Comparison of ENCODE assay signal across 8 mouse cellular contexts in the genomic region with DNA sequence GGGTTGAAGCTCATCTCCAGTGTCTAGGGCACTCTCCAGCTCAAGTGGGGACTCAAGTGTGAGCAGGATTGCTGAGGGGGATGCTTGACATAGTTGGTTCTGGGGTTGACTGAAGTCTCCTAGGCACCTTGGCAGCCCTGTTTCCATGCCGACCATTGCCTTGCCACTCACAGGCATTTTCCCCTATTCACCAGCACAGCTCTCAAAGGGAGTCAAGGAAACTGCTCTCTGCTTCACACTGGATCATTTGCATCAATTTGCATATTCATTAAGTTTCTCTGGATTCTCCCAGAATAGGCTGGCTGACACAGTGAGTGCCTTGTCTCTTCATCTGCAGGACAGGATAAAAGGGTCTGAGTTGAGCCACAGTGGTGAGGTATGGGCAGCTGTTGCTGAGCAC.
DNase-seq lines count a peak whose midpoint lies in the region; ATAC-seq and TF ChIP-seq lines count a peak whose summit lies in the region.

No protein-coding gene starts in this region.

- no peak overlapping the region for H3K9ac ChIP-seq in midbrain, postnatal 0 days (replicated peaks; ENCODE audit: low read length, poor library complexity, severe bottlenecking)

- H3K27ac ChIP-seq in midbrain, postnatal 0 days (ENCODE audit: low read depth, low read length), result peak overlapping the region; percentile 85
- no peak overlapping the region for H3K27ac ChIP-seq in thymus, adult 2 months (ENCODE audit: control insufficient read depth, insufficient read depth, low read length)

- ATAC-seq in midbrain, postnatal 0 days (ENCODE audit: low FRiP score), result peak; percentile 92

- H3K4me1 ChIP-seq in midbrain, postnatal 0 days (ENCODE audit: insufficient read depth, low read length), result peaks cover 14% of the 10 kb centered on the region; the same call in 1 of the 2 replicates
- H3K4me1 ChIP-seq in thymus, adult 2 months (replicated peaks; ENCODE audit: control insufficient read depth, insufficient read depth, low read length), result no peaks in the 10 kb centered on the region

- H3K4me2 ChIP-seq in midbrain, postnatal 0 days (ENCODE audit: low read depth, low read length, poor library complexity, severe bottlenecking), result no peak overlapping the region

- WGBS in midbrain, postnatal 0 days, result 17% methylated on average over 1 of the region's 1 CpGs
- 56% methylated on average over 1 of the region's 1 CpGs for WGBS in thymus, adult 2 months

- no peaks in the 10 kb centered on the region for H3K9me3 ChIP-seq in midbrain, postnatal 0 days (ENCODE audit: low read length)

- no peak overlapping the region for H3K4me3 ChIP-seq in midbrain, postnatal 0 days (ENCODE audit: low read depth, low read length)
- no peak overlapping the region for H3K4me3 ChIP-seq in thymus, adult 2 months (ENCODE audit: control insufficient read depth, insufficient read depth, low read length)

- DNase-seq in embryo, embryonic 10.5 days (ENCODE audit: low spot score), result peak; percentile 75
- DNase-seq in frontal cortex, postnatal 10 days (ENCODE audit: low spot score in 2 of 2), result peak; percentile 80 to 86
- peak; percentile 66 to 88 for DNase-seq in left cerebral cortex, postnatal 10 days (ENCODE audit: extremely low spot score in 1 of 2, low spot score in 2 of 2)
- DNase-seq in midbrain, postnatal 0 days (ENCODE audit: low spot score), result peak; percentile 93
- no peak for DNase-seq in gastrocnemius, postnatal 10 days
- no peak for DNase-seq in thymus, adult 2 months
- DNase-seq in urinary bladder, postnatal 10 days (ENCODE audit: low spot score), result no peak
- no peak for DNase-seq in kidney, adult 9 months

- no peak for TF ChIP-seq POLR2A in thymus, adult 2 months (IDR thresholded peaks at IDR 0.05; ENCODE audit: control insufficient read depth, extremely low read depth, insufficient read depth, low read length, poor library complexity)

- TF ChIP-seq CTCF in midbrain, postnatal 0 days (IDR thresholded peaks at IDR 0.05), result no peak
- no peak for TF ChIP-seq CTCF in thymus, adult 2 months (IDR thresholded peaks at IDR 0.05; ENCODE audit: borderline replicate concordance, control insufficient read depth, extremely low read depth, insufficient read depth, low read length, poor library complexity)

- H3K36me3 ChIP-seq in midbrain, postnatal 0 days (ENCODE audit: insufficient read depth, low read length), result no peaks in the 10 kb centered on the region
- H3K36me3 ChIP-seq in thymus, adult 2 months (ENCODE audit: control insufficient read depth, insufficient read depth, low read length), result no peaks in the 10 kb centered on the region

- intact Hi-C loops in left cerebral cortex, postnatal 10 days (cut with DNase I), result loop anchor here (5.0 kb wide), 1 partner anchor 45 kb away; no protein-coding TSS in a partner anchor

- H3K27me3 ChIP-seq in midbrain, postnatal 0 days (ENCODE audit: insufficient read depth, low read length), result no peaks in the 10 kb centered on the region
- H3K27me3 ChIP-seq in thymus, adult 2 months (ENCODE audit: control insufficient read depth, insufficient read depth, low read length), result no peaks in the 10 kb centered on the region

Comparison
In these comparisons a context has a peak if more than half of its experiments do, and no peak if none do; other contexts are left out.
1. DNase-seq: peak in embryo, embryonic 10.5 days (single experiment), frontal cortex, postnatal 10 days (2 of 2), left cerebral cortex, postnatal 10 days (2 of 2) and midbrain, postnatal 0 days (single experiment); none in gastrocnemius, postnatal 10 days (single experiment), thymus, adult 2 months (single experiment), urinary bladder, postnatal 10 days (single experiment) and kidney, adult 9 months (single experiment).